Mouse (Mus musculus): ENCODE measurements around the gene Xrcc3. TPM values are rescaled to one million over a fixed set of nuclear protein-coding genes. Genes with fewer than 3 reads are reported as not detected.

Gene Xrcc3
- polyA plus RNA-seq, 1 experiment from 2014 or later = 5.7 TPM

DNA sequence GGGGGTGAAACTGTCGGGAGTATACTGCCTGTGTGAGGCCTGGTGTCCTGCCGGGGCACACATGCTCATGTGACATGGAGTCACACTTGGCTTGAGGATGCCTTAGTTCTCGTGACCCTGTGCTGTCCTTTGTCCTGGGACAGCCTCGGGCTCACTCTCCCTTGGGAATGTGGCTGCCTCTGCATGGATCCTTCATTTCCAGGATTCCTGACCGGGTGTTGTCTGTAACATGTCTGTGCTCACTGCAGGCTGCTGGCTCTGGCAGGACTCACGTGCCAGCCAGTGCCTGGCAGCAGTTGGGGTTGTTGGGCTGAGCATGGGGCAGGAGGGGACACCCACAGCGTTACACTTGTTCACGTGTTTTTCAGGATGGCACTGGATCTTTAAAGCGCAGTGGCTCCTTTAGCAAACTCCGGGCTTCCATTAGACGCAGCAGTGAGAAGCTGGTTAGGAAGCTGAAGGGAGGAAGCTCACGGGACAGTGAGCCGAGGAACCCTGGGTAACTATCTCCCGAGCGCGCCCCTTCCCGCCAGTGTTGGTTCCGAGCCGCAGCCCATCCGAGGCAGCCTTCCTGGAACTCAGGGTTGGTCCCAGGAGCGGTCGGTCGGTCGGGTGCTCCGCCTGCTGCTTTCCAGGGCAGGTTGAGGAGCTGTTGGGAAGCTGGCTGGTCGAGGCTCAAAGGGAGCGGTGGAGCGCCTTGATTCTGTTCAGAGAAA, 18.3 kb downstream of the Xrcc3 start:
- ATAC-seq (ENCODE audit: insufficient read depth) = no peak
- Histone ChIP-seq H3K9me3 (replicated peaks) (no peaks in the 10 kb centered on the region), H3K9ac (no peak overlapping the region), H3K27me3 (no peaks in the 10 kb centered on the region), H3K36me3 (replicated peaks) (peaks cover 50% of the 10 kb centered on the region), H3K4me3 (replicated peaks) (no peak overlapping the region), H3K4me2 (no peak overlapping the region), H3K27ac (replicated peaks) (no peak overlapping the region), H3K4me1 (replicated peaks) (peaks cover 19% of the 10 kb centered on the region)
- WGBS (ENCODE audit: insufficient replicate concordance) = 89% methylated on average over 28 of the region's 28 CpGs

- peaks cover 19% of the 10 kb centered on the region for H3K4me1 ChIP-seq (replicated peaks)
- peak overlapping the region; percentile 23; the same call in 1 of the 2 replicates for H3K4me2 ChIP-seq
- 86% methylated on average over 18 of the region's 18 CpGs for WGBS (ENCODE audit: insufficient replicate concordance)
- no peaks in the 10 kb centered on the region for H3K27me3 ChIP-seq
- no peak for ATAC-seq (ENCODE audit: insufficient read depth)
- no peak overlapping the region for H3K4me3 ChIP-seq (replicated peaks)
- no peaks in the 10 kb centered on the region for H3K9me3 ChIP-seq (replicated peaks)
- H3K9ac ChIP-seq = no peak overlapping the region
- H3K27ac ChIP-seq (replicated peaks) = no peak overlapping the region
- H3K36me3 ChIP-seq (replicated peaks) = peaks cover 57% of the 10 kb centered on the region
Measured at GRCm38 (mm10) chr12:111794526-111795179, 19.0 kb downstream of the Xrcc3 start.

GRCm38 (mm10) chr12:111794102-111794501, 19.6 kb downstream of the Xrcc3 start:
- Histone ChIP-seq H3K27ac (replicated peaks) (no peak overlapping the region), H3K4me1 (replicated peaks) (peaks cover 24% of the 10 kb centered on the region), H3K36me3 (replicated peaks) (peaks cover 63% of the 10 kb centered on the region), H3K9me3 (replicated peaks) (no peaks in the 10 kb centered on the region), H3K4me2 (peak overlapping the region; percentile 23), H3K9ac (no peak overlapping the region), H3K4me3 (replicated peaks) (no peak overlapping the region), H3K27me3 (no peaks in the 10 kb centered on the region)
- ATAC-seq (ENCODE audit: insufficient read depth) = 0 out of 2 replicates have a peak, but pooled peaks have one; percentile 13
- 41% methylated on average over 22 of the region's 22 CpGs for WGBS (ENCODE audit: insufficient replicate concordance)

- H3K36me3 ChIP-seq (replicated peaks) = peaks cover 74% of the 10 kb centered on the region
- 0 out of 2 replicates have a peak overlapping the region, but pooled peaks have one; percentile 78 for H3K27ac ChIP-seq (replicated peaks)
Measured at GRCm38 (mm10) chr12:111791474-111792104, 22.1 kb downstream of the Xrcc3 start.

DNA sequence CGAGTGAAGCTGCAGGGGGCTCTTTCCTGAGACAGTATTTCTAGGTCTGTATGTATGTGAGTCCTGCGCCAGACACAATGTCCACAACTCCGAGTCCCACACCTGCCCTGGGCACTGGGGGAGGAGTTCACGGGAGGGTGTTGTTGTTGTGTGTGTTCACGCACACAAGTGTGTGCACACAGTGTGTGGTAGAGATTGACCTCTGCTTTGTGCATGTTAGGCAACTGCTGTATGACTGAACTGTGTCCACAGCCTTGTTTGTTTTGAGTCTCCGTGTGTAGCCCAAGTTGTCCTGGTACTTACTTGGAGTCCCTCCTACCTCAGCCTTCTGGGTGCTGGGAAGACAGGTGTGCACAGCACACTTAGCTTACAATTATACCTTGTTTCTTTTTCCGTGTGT, 23.0 kb downstream of the Xrcc3 start:
- WGBS (ENCODE audit: insufficient replicate concordance) = 76% methylated on average over 7 of the region's 7 CpGs
- peaks cover 46% of the 10 kb centered on the region for H3K4me1 ChIP-seq (replicated peaks)
- no peaks in the 10 kb centered on the region for H3K9me3 ChIP-seq (replicated peaks)
- peak; percentile 33; the same call in 1 of the 2 replicates for ATAC-seq (ENCODE audit: insufficient read depth)
- peak overlapping the region; percentile 78 for H3K27ac ChIP-seq (replicated peaks)
- no peak overlapping the region for H3K4me2 ChIP-seq
- no peak overlapping the region for H3K9ac ChIP-seq
- no peak overlapping the region for H3K4me3 ChIP-seq (replicated peaks)
- H3K27me3 ChIP-seq = no peaks in the 10 kb centered on the region
- H3K36me3 ChIP-seq (replicated peaks) = peaks cover 75% of the 10 kb centered on the region

More at GRCm38 (mm10) chr12:111791474-111792104, 22.1 kb downstream of the Xrcc3 start:
- 80% methylated on average over 13 of the region's 13 CpGs for WGBS (ENCODE audit: insufficient replicate concordance)
- no peaks in the 10 kb centered on the region for H3K27me3 ChIP-seq
- H3K4me3 ChIP-seq (replicated peaks) = no peak overlapping the region
- no peak for ATAC-seq (ENCODE audit: insufficient read depth)
- H3K9me3 ChIP-seq (replicated peaks) = no peaks in the 10 kb centered on the region
- H3K4me1 ChIP-seq (replicated peaks) = peaks cover 38% of the 10 kb centered on the region
- H3K4me2 ChIP-seq = no peak overlapping the region
- no peak overlapping the region for H3K9ac ChIP-seq

DNA sequence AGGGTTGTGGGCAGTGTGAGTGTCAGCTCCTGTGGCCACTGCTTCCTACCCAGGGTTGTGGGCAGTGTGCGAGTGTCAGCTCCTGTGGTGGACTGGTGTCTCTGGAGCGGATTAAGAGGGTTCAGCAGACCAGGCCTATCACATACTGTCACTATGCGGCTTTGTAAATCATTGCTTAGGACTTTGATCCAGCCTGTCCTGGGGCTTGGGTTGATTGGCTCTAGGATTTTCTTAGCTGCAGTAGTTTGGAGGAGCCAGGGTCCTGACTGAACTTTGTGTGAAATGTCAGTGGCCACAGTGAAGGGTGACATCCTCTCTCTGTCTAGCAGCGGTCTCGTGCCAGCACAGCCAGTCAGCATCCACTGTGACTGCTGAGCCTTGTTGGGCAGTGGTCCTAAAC, 23.6 kb downstream of the Xrcc3 start:
- ATAC-seq (ENCODE audit: insufficient read depth) = peak; percentile 69
- Histone ChIP-seq H3K9ac (no peak overlapping the region), H3K4me2 (no peak overlapping the region), H3K27me3 (no peaks in the 10 kb centered on the region), H3K4me1 (replicated peaks) (peaks cover 48% of the 10 kb centered on the region), H3K27ac (replicated peaks) (peak overlapping the region; percentile 78), H3K9me3 (replicated peaks) (no peaks in the 10 kb centered on the region), H3K4me3 (replicated peaks) (no peak overlapping the region), H3K36me3 (replicated peaks) (peaks cover 80% of the 10 kb centered on the region)
- 78% methylated on average over 5 of the region's 5 CpGs for WGBS (ENCODE audit: insufficient replicate concordance)

- Histone ChIP-seq H3K9me3 (replicated peaks) (no peaks in the 10 kb centered on the region), H3K27me3 (no peaks in the 10 kb centered on the region), H3K4me1 (replicated peaks) (peaks cover 38% of the 10 kb centered on the region), H3K9ac (no peak overlapping the region), H3K4me3 (replicated peaks) (no peak overlapping the region), H3K36me3 (replicated peaks) (peaks cover 83% of the 10 kb centered on the region), H3K27ac (replicated peaks) (no peak overlapping the region), H3K4me2 (no peak overlapping the region)
- 48% methylated on average over 6 of the region's 6 CpGs for WGBS (ENCODE audit: insufficient replicate concordance)
- ATAC-seq (ENCODE audit: insufficient read depth) = peak; percentile 56
Measured at GRCm38 (mm10) chr12:111787015-111787414, 26.7 kb downstream of the Xrcc3 start.

GRCm38 (mm10) chr12:111785174-111785573, 28.5 kb downstream of the Xrcc3 start:
- WGBS (ENCODE audit: insufficient replicate concordance) = 61% methylated on average over 15 of the region's 15 CpGs
- ATAC-seq (ENCODE audit: insufficient read depth) = no peak
- H3K36me3 ChIP-seq (replicated peaks) = peaks cover 87% of the 10 kb centered on the region

DNA sequence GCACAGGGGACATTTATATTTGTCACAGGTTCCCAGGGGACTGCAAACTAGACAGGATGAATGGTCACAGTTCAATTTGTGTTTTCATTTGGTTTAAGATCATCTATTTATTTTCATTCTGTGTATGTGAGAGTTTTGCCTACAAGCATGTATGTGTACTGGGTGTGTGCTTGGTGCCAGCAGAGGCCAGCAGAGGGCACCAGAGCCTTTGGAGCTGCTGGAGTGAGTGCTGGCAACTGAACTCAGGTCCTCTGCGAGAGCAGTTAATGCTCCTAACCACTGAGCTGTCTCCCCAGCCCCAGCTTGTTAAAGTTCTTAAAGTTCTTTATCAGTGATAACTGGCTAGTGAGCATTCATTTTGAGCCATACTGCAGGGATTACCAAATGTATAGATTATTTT, 34.1 kb downstream of the Xrcc3 start:
- ATAC-seq (ENCODE audit: insufficient read depth) = no peak
- H3K36me3 ChIP-seq (replicated peaks) = peaks cover 92% of the 10 kb centered on the region
- WGBS (ENCODE audit: insufficient replicate concordance) = 92% methylated on average over 1 of the region's 1 CpGs

More at GRCm38 (mm10) chr12:111785174-111785573, 28.5 kb downstream of the Xrcc3 start:
- H3K9ac ChIP-seq = no peak overlapping the region
- no peak overlapping the region for H3K27ac ChIP-seq (replicated peaks)
- H3K9me3 ChIP-seq (replicated peaks) = no peaks in the 10 kb centered on the region
- no peaks in the 10 kb centered on the region for H3K27me3 ChIP-seq
- no peak overlapping the region for H3K4me2 ChIP-seq
- H3K4me3 ChIP-seq (replicated peaks) = no peak overlapping the region
- peaks cover 34% of the 10 kb centered on the region for H3K4me1 ChIP-seq (replicated peaks)

DNA sequence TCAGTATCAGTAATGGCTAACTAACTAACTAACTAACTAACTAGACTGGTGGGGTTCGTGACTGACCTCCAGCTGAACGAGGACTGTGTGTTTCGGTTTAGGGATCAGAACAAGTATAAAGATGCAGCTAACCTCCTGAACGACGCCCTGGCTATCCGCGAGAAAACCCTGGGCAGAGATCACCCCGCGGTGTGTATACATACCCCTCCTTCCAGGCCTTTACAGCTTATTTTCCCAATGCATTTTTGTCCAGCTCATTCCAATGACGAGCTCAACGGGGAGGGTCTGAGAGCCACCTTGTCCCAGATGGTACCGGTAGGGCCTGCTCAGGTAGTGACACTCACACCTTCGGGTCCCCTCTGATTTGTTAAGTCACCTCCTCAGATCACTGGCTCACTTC, 35.8 kb downstream of the Xrcc3 start:
- no peak overlapping the region for H3K9ac ChIP-seq
- H3K27ac ChIP-seq (replicated peaks) = no peak overlapping the region
- H3K27me3 ChIP-seq = no peaks in the 10 kb centered on the region
- H3K4me2 ChIP-seq = no peak overlapping the region
- H3K36me3 ChIP-seq (replicated peaks) = peaks cover 95% of the 10 kb centered on the region
- 79% methylated on average over 13 of the region's 13 CpGs for WGBS (ENCODE audit: insufficient replicate concordance)
- no peak overlapping the region for H3K4me3 ChIP-seq (replicated peaks)
- no peaks in the 10 kb centered on the region for H3K4me1 ChIP-seq (replicated peaks)
- no peaks in the 10 kb centered on the region for H3K9me3 ChIP-seq (replicated peaks)
- 0 out of 2 replicates have a peak, but pooled peaks have one; percentile 15 for ATAC-seq (ENCODE audit: insufficient read depth)

More for the DNA sequence above, 34.1 kb downstream of the Xrcc3 start:
- H3K4me1 ChIP-seq (replicated peaks) = no peaks in the 10 kb centered on the region
- H3K9me3 ChIP-seq (replicated peaks) = no peaks in the 10 kb centered on the region
- no peak overlapping the region for H3K27ac ChIP-seq (replicated peaks)
- H3K27me3 ChIP-seq = no peaks in the 10 kb centered on the region
- H3K4me3 ChIP-seq (replicated peaks) = no peak overlapping the region
- H3K4me2 ChIP-seq = no peak overlapping the region
- no peak overlapping the region for H3K9ac ChIP-seq

DNA sequence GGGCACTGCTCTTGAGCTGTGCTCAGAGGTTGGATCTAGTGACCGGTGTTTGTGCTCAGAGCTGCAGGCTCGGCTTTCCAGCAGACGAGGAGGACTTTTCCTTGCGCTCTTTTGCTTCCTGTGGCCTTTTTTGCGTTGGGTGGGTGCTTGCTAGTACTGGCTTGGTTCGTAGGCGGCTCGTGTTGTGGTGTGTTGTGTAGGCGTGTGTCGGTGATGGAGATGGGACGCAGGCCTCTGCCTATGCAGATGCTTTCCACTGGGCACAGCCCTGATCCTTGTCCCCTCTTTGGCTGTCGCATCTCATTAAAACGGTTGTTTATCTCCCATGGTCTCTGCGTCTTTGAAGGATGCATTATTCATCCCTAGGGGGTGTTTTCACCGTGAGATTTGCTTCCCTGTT, 38.8 kb downstream of the Xrcc3 start:
- Histone ChIP-seq H3K27ac (replicated peaks) (no peak overlapping the region), H3K4me2 (no peak overlapping the region), H3K4me1 (replicated peaks) (no peaks in the 10 kb centered on the region), H3K4me3 (replicated peaks) (no peak overlapping the region), H3K9me3 (replicated peaks) (no peaks in the 10 kb centered on the region), H3K36me3 (replicated peaks) (peaks cover 77% of the 10 kb centered on the region), H3K27me3 (no peaks in the 10 kb centered on the region), H3K9ac (no peak overlapping the region)
- 80% methylated on average over 15 of the region's 15 CpGs for WGBS (ENCODE audit: insufficient replicate concordance)
- no peak for ATAC-seq (ENCODE audit: insufficient read depth)
